Mouse (Mus musculus): ENCODE results near the gene Gm17949. TPM values are rescaled to one million over a fixed set of nuclear protein-coding genes. Genes with fewer than 3 reads are reported as not detected.

The Gm17949 gene
- polyA plus RNA-seq, 1 experiment from 2014 or later, result 0.37 TPM

DNA sequence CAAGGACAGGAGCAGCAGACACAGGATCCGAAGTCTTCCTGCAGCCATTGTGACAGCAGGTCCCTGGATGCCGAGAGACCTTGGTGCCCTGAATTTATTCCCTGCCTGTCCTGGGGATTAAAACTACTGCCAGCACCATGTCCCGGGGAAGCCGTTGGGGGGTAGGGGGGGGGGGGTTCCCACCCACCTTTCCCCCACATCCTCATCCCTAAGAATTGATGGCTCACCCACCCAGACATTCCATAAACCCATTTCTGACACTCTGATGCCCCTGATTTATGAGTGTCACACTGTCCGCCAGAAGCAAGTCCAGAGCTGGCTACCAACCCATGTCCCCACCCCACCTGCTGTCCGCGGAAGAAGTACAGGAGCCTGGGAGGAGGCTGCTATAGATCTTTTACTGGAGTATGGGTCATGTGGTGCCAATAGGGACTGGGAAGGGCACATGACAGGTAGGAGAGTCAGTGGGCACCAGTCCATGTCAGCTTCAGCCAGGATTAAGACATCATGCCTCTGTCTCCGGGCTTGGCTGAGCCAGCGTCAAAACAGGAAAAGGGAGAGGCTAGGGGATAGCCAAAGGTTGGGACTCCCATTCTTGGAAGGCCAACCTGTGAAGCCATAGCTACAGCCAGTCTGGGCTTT lies 11.2 kb upstream of the Gm17949 start, which contains the start of gene Pspn:
Pspn (minus strand) TSS at position 51 of the 642 bp plus-strand sequence.
- 83% methylated on average over 9 of the region's 9 CpGs for WGBS
- 0 out of 2 replicates have a peak, but pooled peaks cover 5% of the 10 kb centered on the region for H3K4me1 ChIP-seq (ENCODE audit: control insufficient read depth, insufficient read depth, low read length)
- no peak within 1 kb of the TSS for H3K4me2 ChIP-seq (ENCODE audit: low read depth, low read length)
- ATAC-seq, result no peak
- H3K27ac ChIP-seq (ENCODE audit: low read length), result no peak within 1 kb of the TSS
- H3K9ac ChIP-seq (ENCODE audit: low read depth, low read length), result no peak within 1 kb of the TSS
- no peaks in the 10 kb centered on the region for H3K27me3 ChIP-seq (replicated peaks; ENCODE audit: control insufficient read depth, insufficient read depth, low read length)
- peaks cover 28% of the 10 kb centered on the region for H3K36me3 ChIP-seq (ENCODE audit: control insufficient read depth, insufficient read depth, low read length)
- H3K9me3 ChIP-seq (ENCODE audit: control insufficient read depth, low read length), result no peaks in the 10 kb centered on the region
- no peak within 1 kb of the TSS for H3K4me3 ChIP-seq (ENCODE audit: low read length)

DNA sequence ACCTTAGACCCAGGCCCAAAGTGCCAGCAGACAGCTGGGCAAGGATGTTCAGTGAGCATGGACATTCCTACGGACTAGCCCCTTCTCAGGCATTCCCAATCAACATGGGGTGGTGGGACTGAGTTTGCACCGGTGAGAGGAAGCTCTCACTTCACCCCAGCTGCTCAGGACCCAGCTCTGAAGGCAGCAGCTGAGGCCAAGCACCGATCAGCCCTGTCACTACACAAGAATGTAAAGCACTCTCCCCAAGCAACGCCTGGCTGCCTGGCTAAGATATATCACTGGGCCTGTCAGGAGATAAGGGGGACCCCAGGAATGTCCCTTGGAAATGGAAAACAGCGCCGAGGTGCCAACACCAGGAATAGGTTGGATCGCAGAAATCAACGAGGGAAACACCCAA lies 10.0 kb upstream of the Gm17949 start:
- no peak overlapping the region for H3K4me2 ChIP-seq (ENCODE audit: low read depth, low read length)
- 0 out of 2 replicates have a peak, but pooled peaks cover 5% of the 10 kb centered on the region for H3K4me1 ChIP-seq (ENCODE audit: control insufficient read depth, insufficient read depth, low read length)
- no peak for ATAC-seq
- H3K9me3 ChIP-seq (ENCODE audit: control insufficient read depth, low read length), result no peaks in the 10 kb centered on the region
- no peak overlapping the region for H3K9ac ChIP-seq (ENCODE audit: low read depth, low read length)
- H3K27ac ChIP-seq (ENCODE audit: low read length), result no peak overlapping the region
- WGBS, result 53% methylated on average over 8 of the region's 8 CpGs
- H3K36me3 ChIP-seq (ENCODE audit: control insufficient read depth, insufficient read depth, low read length), result peaks cover 25% of the 10 kb centered on the region
- H3K27me3 ChIP-seq (replicated peaks; ENCODE audit: control insufficient read depth, insufficient read depth, low read length), result no peaks in the 10 kb centered on the region
- H3K4me3 ChIP-seq (ENCODE audit: low read length), result no peak overlapping the region

DNA sequence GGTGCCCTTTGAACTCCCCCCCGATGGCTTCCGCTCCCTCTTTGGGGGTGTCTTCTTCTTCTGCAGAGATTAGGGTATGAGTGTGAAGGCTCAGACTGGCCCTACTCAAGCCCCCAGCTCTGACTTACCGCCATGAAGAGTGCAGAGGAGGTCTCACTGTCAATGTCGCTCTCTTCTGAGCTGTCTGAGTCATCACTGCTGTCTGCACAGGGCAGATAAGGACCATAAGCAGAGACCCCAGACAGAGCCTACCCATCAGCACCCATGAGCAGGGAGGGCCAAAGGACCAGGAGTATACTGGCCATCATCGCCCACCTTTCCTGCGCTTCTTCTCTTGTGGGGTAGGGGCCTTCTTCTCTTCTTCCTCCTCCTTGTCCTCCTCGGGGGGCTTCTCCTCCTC lies 7.3 kb upstream of the Gm17949 start:
- Histone ChIP-seq H3K4me1 (ENCODE audit: control insufficient read depth, insufficient read depth, low read length) (no peaks in the 10 kb centered on the region), H3K36me3 (ENCODE audit: control insufficient read depth, insufficient read depth, low read length) (peaks cover 39% of the 10 kb centered on the region), H3K9me3 (ENCODE audit: control insufficient read depth, low read length) (no peaks in the 10 kb centered on the region), H3K27me3 (replicated peaks; ENCODE audit: control insufficient read depth, insufficient read depth, low read length) (no peaks in the 10 kb centered on the region), H3K4me2 (ENCODE audit: low read depth, low read length) (no peak overlapping the region), H3K9ac (ENCODE audit: low read depth, low read length) (no peak overlapping the region), H3K27ac (ENCODE audit: low read length) (no peak overlapping the region), H3K4me3 (ENCODE audit: low read length) (no peak overlapping the region)
- WGBS, result 93% methylated on average over 7 of the region's 7 CpGs
- ATAC-seq, result no peak

DNA sequence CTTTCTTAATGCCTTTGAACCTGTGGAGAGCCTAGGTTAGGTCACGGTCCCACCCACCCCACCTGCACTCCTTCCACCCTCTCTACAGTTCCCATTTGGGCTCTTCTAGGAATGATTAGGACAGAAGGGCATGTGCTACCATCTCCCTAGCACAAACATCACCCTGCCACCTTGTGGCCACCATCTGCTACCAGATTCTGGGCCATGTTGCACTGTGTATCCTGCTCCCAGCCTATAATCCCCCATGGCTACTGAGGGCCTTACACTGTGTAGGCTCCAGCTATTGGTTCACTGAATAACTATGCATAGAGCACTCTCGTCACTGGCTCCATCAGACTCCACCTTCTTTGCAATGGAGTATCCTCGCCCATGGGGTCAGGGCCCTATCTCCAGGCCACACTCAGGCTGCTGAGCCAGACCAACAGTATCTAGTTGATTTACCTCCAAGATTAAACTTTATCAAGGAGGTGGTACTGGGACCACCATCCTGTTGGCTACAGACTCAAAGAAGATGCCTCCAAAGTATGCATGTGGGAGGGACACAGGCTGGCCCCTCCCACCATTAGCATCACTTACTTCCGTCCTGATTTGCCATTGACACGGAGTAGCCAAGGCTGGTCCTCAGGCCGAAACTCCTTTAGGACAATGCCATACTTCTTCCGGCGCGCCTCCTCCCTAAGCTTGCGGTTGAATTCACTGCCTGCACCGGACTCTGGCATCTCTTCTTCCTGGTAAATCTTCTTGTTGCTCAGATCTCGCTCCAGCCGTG lies 3.9 kb upstream of the Gm17949 start:
- Histone ChIP-seq H3K9me3 (ENCODE audit: control insufficient read depth, low read length) (no peaks in the 10 kb centered on the region), H3K27me3 (replicated peaks; ENCODE audit: control insufficient read depth, insufficient read depth, low read length) (no peaks in the 10 kb centered on the region), H3K4me2 (ENCODE audit: low read depth, low read length) (no peak overlapping the region), H3K36me3 (ENCODE audit: control insufficient read depth, insufficient read depth, low read length) (peaks cover 33% of the 10 kb centered on the region), H3K4me1 (ENCODE audit: control insufficient read depth, insufficient read depth, low read length) (peaks cover 14% of the 10 kb centered on the region), H3K27ac (ENCODE audit: low read length) (no peak overlapping the region), H3K9ac (ENCODE audit: low read depth, low read length) (no peak overlapping the region), H3K4me3 (ENCODE audit: low read length) (no peak overlapping the region)
- ATAC-seq, result no peak
- WGBS, result 92% methylated on average over 13 of the region's 13 CpGs

DNA sequence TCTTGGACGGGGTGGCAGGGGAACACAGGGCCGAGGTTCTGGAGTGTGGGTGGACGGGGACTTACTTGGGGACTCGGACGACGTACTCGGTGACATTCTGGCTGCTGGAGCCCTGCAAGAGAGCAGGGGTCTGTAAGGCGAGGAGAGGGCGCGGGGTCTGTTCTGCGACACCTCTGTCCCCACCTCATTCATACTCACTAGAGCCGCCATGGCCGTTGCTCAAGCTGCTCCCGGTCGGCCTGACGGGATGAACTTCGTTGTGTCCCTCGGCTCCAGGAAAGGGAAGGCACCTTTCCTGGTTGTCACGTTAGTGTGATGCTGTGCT lies 396 bp upstream of the Gm17949 start:
- H3K4me1 ChIP-seq (ENCODE audit: control insufficient read depth, insufficient read depth, low read length), result peaks cover 14% of the 10 kb centered on the region
- WGBS, result 0% methylated on average over 19 of the region's 19 CpGs
- peaks cover 16% of the 10 kb centered on the region for H3K36me3 ChIP-seq (ENCODE audit: control insufficient read depth, insufficient read depth, low read length)
- H3K4me3 ChIP-seq (ENCODE audit: low read length), result peak overlapping the region; percentile 83
- peak overlapping the region; percentile 84 for H3K9ac ChIP-seq (ENCODE audit: low read depth, low read length)
- peak; percentile 65 for ATAC-seq
- H3K27me3 ChIP-seq (replicated peaks; ENCODE audit: control insufficient read depth, insufficient read depth, low read length), result no peaks in the 10 kb centered on the region
- peak overlapping the region; percentile 75 for H3K27ac ChIP-seq (ENCODE audit: low read length)
- H3K4me2 ChIP-seq (ENCODE audit: low read depth, low read length), result peak overlapping the region; percentile 78
- H3K9me3 ChIP-seq (ENCODE audit: control insufficient read depth, low read length), result no peaks in the 10 kb centered on the region

DNA sequence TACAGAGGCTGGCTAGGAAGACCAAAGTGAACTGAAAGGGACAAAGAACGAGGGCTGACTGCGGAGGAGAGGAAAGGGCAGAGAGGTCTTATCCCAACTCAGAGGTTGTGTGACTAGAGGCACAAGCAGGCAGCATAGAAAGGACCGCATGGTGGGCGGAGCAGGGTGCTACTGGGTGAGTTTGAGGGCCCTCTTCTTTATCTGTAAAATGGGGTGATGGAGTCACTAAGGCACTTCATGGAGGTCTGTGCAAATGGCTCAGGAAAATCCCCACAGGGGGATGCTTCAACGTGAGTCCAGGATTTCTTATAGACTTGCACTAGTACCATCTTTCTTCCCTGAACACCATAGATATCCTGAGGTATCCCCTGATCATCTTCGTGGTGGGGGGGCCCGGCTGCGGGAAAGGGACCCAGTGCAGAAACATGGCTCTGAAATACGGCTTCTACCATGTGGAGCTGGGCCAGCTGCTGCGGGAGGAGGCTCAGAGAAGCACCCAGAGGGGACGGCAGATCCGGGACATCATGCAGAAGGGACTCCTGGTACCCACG lies 1.1 kb downstream of the Gm17949 start:
- 0 out of 2 replicates have a peak, but pooled peaks cover 6% of the 10 kb centered on the region for H3K36me3 ChIP-seq (ENCODE audit: control insufficient read depth, insufficient read depth, low read length)
- H3K27ac ChIP-seq (ENCODE audit: low read length), result peak overlapping the region; percentile 93
- no peak for ATAC-seq
- H3K9ac ChIP-seq (ENCODE audit: low read depth, low read length), result peak overlapping the region; percentile 81; the same call in 1 of the 2 replicates
- H3K4me1 ChIP-seq (ENCODE audit: control insufficient read depth, insufficient read depth, low read length), result peaks cover 14% of the 10 kb centered on the region
- WGBS, result 69% methylated on average over 13 of the region's 13 CpGs
- H3K27me3 ChIP-seq (replicated peaks; ENCODE audit: control insufficient read depth, insufficient read depth, low read length), result no peaks in the 10 kb centered on the region
- H3K9me3 ChIP-seq (ENCODE audit: control insufficient read depth, low read length), result no peaks in the 10 kb centered on the region
- peak overlapping the region; percentile 83 for H3K4me3 ChIP-seq (ENCODE audit: low read length)
- peak overlapping the region; percentile 60 for H3K4me2 ChIP-seq (ENCODE audit: low read depth, low read length)

DNA sequence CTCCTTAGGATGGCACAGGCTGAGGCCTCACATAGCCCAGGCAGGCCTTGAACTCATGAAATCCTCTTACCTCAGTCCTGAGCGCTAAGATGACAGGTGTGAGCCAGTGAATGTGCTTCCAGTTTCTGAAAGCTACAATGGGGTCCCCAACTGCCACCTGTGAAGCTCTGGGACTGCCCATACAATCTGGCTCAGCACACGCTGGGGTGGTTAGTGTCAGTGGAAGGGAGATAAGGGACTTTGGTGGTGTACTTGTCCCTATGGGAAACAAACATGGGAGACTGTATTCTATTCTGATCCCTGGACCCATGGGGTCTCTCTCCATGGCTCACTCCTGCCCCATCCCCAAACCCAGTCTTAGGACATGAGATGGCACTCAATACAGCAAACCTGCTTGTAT lies 8.4 kb downstream of the Gm17949 start:
- Histone ChIP-seq H3K27ac (ENCODE audit: low read length) (no peak overlapping the region), H3K27me3 (replicated peaks; ENCODE audit: control insufficient read depth, insufficient read depth, low read length) (no peaks in the 10 kb centered on the region), H3K9me3 (ENCODE audit: control insufficient read depth, low read length) (no peaks in the 10 kb centered on the region), H3K4me1 (ENCODE audit: control insufficient read depth, insufficient read depth, low read length) (no peaks in the 10 kb centered on the region), H3K4me2 (ENCODE audit: low read depth, low read length) (no peak overlapping the region), H3K9ac (ENCODE audit: low read depth, low read length) (no peak overlapping the region), H3K4me3 (ENCODE audit: low read length) (no peak overlapping the region), H3K36me3 (ENCODE audit: control insufficient read depth, insufficient read depth, low read length) (peaks cover 25% of the 10 kb centered on the region)
- 90% methylated on average over 2 of the region's 2 CpGs for WGBS
- no peak for ATAC-seq

DNA sequence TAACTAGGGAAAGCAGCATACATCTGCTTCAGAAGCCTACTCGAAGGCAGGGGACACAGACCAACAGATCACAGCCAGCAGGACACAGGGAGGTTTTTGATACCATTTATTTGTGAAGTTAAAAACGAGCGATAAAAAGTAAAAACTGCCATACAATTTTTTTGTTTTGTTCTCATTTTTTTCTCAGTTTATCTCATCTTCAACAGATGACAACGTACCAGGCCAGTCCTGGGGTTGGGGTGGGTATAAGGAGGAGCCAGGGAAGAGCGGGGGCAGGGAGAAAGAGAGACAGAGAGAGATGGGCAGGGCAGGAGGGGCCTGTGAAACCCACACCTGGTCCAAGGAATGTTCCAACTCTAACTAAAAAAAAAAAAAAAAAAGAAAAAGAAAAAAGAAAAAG lies 9.7 kb downstream of the Gm17949 start:
- H3K4me1 ChIP-seq (ENCODE audit: control insufficient read depth, insufficient read depth, low read length), result no peaks in the 10 kb centered on the region
- no peaks in the 10 kb centered on the region for H3K27me3 ChIP-seq (replicated peaks; ENCODE audit: control insufficient read depth, insufficient read depth, low read length)
- H3K9ac ChIP-seq (ENCODE audit: low read depth, low read length), result no peak overlapping the region
- H3K4me2 ChIP-seq (ENCODE audit: low read depth, low read length), result no peak overlapping the region
- no peaks in the 10 kb centered on the region for H3K9me3 ChIP-seq (ENCODE audit: control insufficient read depth, low read length)
- no peak overlapping the region for H3K27ac ChIP-seq (ENCODE audit: low read length)
- ATAC-seq, result no peak
- H3K4me3 ChIP-seq (ENCODE audit: low read length), result no peak overlapping the region
- H3K36me3 ChIP-seq (ENCODE audit: control insufficient read depth, insufficient read depth, low read length), result peaks cover 37% of the 10 kb centered on the region
- 84% methylated on average over 5 of the region's 5 CpGs for WGBS

DNA sequence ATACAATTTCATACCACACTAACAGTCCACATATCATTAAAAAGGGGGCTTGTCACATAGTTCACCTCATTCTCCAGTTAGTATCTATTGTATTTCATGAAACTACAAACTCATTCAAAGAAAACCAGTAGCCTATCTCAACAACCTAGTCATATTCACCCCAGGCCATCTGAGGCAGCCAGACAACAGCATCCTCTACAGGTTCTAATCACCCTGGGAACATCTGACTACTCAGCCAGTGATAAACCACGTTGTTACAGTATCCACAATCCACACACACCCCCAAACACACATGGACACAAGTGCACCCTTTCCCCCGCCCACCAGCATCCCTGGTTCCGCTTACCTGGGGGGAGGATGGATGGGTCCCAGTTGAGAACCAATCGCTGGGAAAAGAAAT lies 16.2 kb downstream of the Gm17949 start:
- no peak overlapping the region for H3K4me2 ChIP-seq (ENCODE audit: low read depth, low read length)
- no peaks in the 10 kb centered on the region for H3K9me3 ChIP-seq (ENCODE audit: control insufficient read depth, low read length)
- H3K27me3 ChIP-seq (replicated peaks; ENCODE audit: control insufficient read depth, insufficient read depth, low read length), result no peaks in the 10 kb centered on the region
- H3K4me1 ChIP-seq (ENCODE audit: control insufficient read depth, insufficient read depth, low read length), result peaks cover 10% of the 10 kb centered on the region
- no peak overlapping the region for H3K9ac ChIP-seq (ENCODE audit: low read depth, low read length)
- WGBS, result 86% methylated on average over 4 of the region's 4 CpGs
- H3K36me3 ChIP-seq (ENCODE audit: control insufficient read depth, insufficient read depth, low read length), result peaks cover 49% of the 10 kb centered on the region
- H3K27ac ChIP-seq (ENCODE audit: low read length), result no peak overlapping the region
- ATAC-seq, result no peak
- H3K4me3 ChIP-seq (ENCODE audit: low read length), result no peak overlapping the region

All from intestine, embryonic 16.5 days (tissue).